Mouse (Mus musculus) kidney, postnatal 0 days (tissue): ENCODE results near the gene Hebp1. TPM values are rescaled to one million over a fixed set of nuclear protein-coding genes. Genes with fewer than 3 reads are reported as not detected.

ENCODE experiments used
- ATAC-seq: fragments of 200-750 bp; cut with Nextera tagmentation; replicated peaks from 2 replicates; pipeline ENCODE4 v1.8.0; 2017; ENCODE audit warnings: low read depth, moderate number of reproducible peaks, moderate TSS enrichment, moderate library complexity; ENCODE audit not compliant: low FRiP score
- DNase-seq: peaks from one replicate; pipeline ENCODE4 v3.0.0-alpha.2; 2016; ENCODE audit warnings: low spot score
- H3K27ac ChIP-seq: fragments of 300-500 bp; sonication (generic); 2 replicates; pipeline ENCODE4 v1.5.1; 2014; ENCODE audit warnings: mild to moderate bottlenecking
- H3K27me3 ChIP-seq: fragments of 300-500 bp; sonication (generic); 2 replicates; pipeline ENCODE4 v1.6.1; 2014; ENCODE audit warnings: low read length, mixed read lengths; ENCODE audit not compliant: insufficient read depth
- H3K36me3 ChIP-seq: fragments of 300-500 bp; sonication (generic); 2 replicates; pipeline ENCODE4 v1.6.1; 2014; ENCODE audit warnings: low read length, mixed read lengths; ENCODE audit not compliant: insufficient read depth
- H3K4me1 ChIP-seq: fragments of 300-500 bp; sonication (generic); replicated peaks from 2 replicates; pipeline ENCODE4 v1.6.1; 2014; ENCODE audit warnings: antibody characterized with exemption, low read length, mixed read lengths; ENCODE audit not compliant: insufficient read depth
- H3K4me2 ChIP-seq: fragments of 300-500 bp; sonication (generic); 2 replicates; pipeline ENCODE4 v1.6.1; 2014; ENCODE audit warnings: mild to moderate bottlenecking, low read length, moderate library complexity, mixed read lengths
- H3K4me3 ChIP-seq: fragments of 300-500 bp; sonication (generic); replicated peaks from 2 replicates; pipeline ENCODE4 v1.5.1; 2014; ENCODE audit warnings: low read depth, low read length
- H3K9ac ChIP-seq: fragments of 300-500 bp; sonication (generic); 2 replicates; pipeline ENCODE4 v1.6.1; 2014; ENCODE audit warnings: low read depth, low read length
- H3K9me3 ChIP-seq: fragments of 300-500 bp; sonication (generic); replicated peaks from 2 replicates; pipeline ENCODE4 v1.6.1; 2016; ENCODE audit warnings: low read length, inconsistent platforms, mixed read lengths
- CTCF ChIP-seq: IDR thresholded peaks from 2 replicates; pipeline ENCODE4 v1.5.1; 2016; ENCODE audit warnings: antibody characterized with exemption, low read depth, mild to moderate bottlenecking, moderate library complexity
- WGBS: fragments of 180-500 bp; shearing (Covaris S2); extraction: QIAGEN DNeasy Blood & Tissue Kit; methylation state at CpG from one replicate; pipeline ENCODE4 v1.1.7; 2014; 5-methylcytosine and 5-hydroxymethylcytosine counted together
- polyA plus RNA-seq: library from polyadenylated mRNA; unstranded; fragments of >200 nt; fragmentation: Nextera tagmentation; extraction: Ambion mirVana; gene quantifications from 2 replicates; pipeline ENCODE4 v1.2.1, GENCODE M21; 2015

Hebp1 gene
- polyA plus RNA-seq, 1 experiment from 2014 or later: 52.3 TPM

DNA sequence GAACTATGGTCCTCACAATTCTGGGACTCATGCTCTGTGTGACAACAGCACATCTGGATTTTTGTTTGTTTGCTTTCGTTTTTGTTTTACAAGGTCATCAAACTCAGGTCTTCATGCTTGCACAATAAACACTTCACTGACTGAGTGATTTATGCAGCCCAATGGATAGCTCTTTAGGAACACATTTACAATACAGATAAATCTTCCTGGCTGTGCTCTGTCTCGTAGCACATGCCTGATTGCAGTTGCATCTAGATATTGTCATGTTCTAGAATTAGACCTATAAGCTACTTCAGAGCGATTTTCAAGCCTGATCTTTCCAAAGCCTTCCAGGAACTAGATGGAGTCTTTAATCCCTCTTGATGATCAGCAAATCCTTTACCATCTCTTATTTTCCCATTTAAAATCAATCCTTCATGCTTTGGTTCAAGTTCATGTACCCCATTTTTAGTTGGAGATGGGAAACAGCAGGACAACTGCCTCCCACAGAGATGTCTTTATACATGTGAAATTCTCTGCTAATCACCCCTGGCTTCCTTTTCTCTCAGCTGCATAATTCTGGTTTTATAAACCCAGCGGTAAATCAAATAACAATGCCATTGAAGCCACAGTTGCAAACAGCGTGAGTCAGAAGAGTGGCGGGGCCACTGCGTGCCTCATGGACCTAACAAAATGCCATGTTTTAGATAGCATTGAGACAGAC, 85.3 kb downstream of the Hebp1 start:
- no peaks in the 10 kb centered on the region for H3K4me1 ChIP-seq
- no peaks in the 10 kb centered on the region for H3K36me3 ChIP-seq
- 17% methylated on average over 7 of the region's 7 CpGs for WGBS
- DNase-seq: peak; percentile 17
- no peak overlapping the region for H3K27ac ChIP-seq
- no peak overlapping the region for H3K9ac ChIP-seq
- no peak for TF ChIP-seq CTCF
- no peak overlapping the region for H3K4me2 ChIP-seq
- H3K27me3 ChIP-seq: no peaks in the 10 kb centered on the region
- no peak overlapping the region for H3K4me3 ChIP-seq
- no peak for ATAC-seq
- H3K9me3 ChIP-seq: no peaks in the 10 kb centered on the region

DNA sequence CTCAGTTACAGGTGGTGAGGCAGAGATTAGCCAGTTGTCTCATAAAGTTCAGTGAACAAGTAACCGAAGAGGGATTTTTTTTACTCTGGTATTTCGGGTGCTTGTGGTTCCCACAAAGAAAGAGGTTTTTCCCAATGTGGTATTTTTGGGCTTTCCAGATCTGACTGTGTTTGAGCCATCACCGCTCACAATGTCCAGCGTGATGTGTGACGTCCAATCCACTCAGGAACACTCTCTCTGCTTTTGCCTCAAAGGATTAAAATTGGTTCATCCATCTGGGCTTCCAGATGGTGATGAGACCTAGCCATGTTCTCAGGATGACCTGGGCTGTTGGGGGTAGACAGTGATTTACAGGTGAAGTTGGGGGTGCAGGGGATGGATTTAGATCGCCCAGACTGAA, 90.8 kb downstream of the Hebp1 start:
- no peak for DNase-seq
- no peak for TF ChIP-seq CTCF
- no peaks in the 10 kb centered on the region for H3K36me3 ChIP-seq
- H3K4me1 ChIP-seq: no peaks in the 10 kb centered on the region
- no peak overlapping the region for H3K27ac ChIP-seq
- WGBS: 91% methylated on average over 6 of the region's 6 CpGs
- H3K4me3 ChIP-seq: no peak overlapping the region
- no peaks in the 10 kb centered on the region for H3K9me3 ChIP-seq
- no peaks in the 10 kb centered on the region for H3K27me3 ChIP-seq
- no peak overlapping the region for H3K9ac ChIP-seq
- ATAC-seq: no peak
- H3K4me2 ChIP-seq: no peak overlapping the region

DNA sequence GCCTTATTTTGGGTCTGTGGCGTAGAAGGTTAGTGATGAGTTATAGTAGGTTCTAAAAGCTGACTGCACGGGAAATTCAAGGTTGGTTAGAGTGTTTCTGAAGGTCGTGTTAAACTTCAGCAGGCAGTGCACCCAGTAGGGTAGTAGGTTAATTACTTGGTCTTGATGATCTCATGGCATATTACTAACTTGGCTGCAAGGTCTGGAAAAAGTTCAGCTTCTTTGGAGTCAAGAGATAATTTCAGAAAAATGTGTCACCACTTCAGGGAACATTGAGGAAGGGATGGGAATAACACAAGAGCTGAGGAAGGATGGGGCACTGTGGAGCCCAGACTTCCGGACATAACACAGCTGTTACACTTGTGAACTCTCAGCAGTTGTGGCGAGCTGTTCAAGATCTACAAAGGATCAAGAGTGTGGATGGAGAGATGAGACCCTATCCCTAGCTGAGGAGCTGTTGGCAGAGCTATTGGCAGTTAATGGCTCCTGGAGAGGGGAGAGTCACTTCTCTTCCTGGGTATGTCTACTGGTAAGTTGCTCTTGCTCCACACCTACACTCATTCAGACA, 95.0 kb downstream of the Hebp1 start:
- no peak for DNase-seq
- no peak for ATAC-seq
- H3K36me3 ChIP-seq: no peaks in the 10 kb centered on the region
- no peak for TF ChIP-seq CTCF
- no peaks in the 10 kb centered on the region for H3K9me3 ChIP-seq
- no peak overlapping the region for H3K9ac ChIP-seq
- H3K27ac ChIP-seq: no peak overlapping the region
- H3K27me3 ChIP-seq: no peaks in the 10 kb centered on the region
- no peak overlapping the region for H3K4me3 ChIP-seq
- no peaks in the 10 kb centered on the region for H3K4me1 ChIP-seq
- WGBS: 45% methylated on average over 5 of the region's 5 CpGs
- H3K4me2 ChIP-seq: no peak overlapping the region

DNA sequence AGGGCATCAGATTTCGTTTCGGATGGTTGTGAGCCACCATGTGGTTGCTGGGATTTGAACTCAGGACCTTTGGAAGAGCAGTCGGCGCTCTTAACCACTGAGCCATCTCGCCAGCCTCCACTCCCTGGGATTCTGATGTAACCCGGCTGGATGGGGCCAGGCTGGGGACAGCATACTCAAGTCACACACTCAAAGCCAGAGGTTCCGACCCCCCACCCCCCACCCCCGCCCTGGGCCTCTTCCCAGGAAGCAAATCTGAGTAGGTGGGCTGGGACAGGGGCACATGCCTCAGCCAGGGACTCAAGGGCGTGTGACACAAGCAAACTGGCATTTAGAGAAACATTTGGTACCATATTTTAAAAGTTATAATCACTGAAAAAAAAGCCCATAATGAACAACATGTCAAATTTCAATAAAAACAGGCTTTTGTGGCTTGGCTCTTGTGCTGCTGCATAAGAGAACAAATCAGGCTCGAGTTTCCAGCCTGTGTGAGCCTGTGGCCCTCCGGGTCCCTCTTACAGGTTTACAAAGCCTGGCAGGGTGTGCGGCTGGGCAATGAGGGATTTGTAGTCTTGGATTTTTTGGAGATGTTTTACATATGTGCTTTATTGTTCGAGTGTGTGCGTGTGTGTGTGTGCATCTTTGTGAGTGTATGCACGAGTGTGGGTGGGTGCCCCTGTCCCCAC, 96.9 kb downstream of the Hebp1 start:
- no peaks in the 10 kb centered on the region for H3K4me1 ChIP-seq
- H3K27me3 ChIP-seq: no peaks in the 10 kb centered on the region
- H3K9ac ChIP-seq: no peak overlapping the region
- TF ChIP-seq CTCF: no peak
- H3K4me2 ChIP-seq: no peak overlapping the region
- no peaks in the 10 kb centered on the region for H3K9me3 ChIP-seq
- no peak for DNase-seq
- no peaks in the 10 kb centered on the region for H3K36me3 ChIP-seq
- H3K4me3 ChIP-seq: no peak overlapping the region
- 70% methylated on average over 15 of the region's 15 CpGs for WGBS
- H3K27ac ChIP-seq: no peak overlapping the region
- no peak for ATAC-seq

DNA sequence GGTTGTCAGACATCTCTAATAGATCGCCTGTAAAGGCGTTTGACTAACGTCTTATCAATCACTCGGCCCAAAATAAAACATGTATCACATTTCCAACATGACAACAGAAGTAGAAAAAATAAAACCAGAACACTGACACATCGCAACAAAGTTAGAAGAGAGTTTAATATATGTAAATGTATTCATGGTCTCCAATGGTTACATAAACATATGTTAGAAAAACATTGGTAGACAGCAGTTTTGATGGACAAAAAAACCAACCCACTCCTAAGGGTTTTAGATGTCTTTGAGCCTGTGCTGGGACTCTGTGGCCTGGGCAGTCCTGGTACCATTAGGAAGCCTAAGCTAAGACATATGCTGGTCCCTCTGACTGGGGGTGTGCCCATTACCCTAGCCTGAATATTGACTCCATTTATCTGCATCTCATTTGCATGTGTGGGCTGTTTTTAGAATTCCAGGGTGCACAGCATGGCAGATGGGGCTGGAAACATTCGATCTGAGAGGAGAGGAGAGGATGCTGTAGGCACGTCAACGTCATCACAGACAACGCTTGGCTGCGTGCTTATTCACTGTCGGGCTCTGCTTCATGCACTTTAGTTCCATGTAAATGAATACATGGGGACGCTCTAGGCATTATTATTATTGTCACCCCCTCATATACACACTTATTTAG, 104.9 kb downstream of the Hebp1 start:
- 91% methylated on average over 12 of the region's 12 CpGs for WGBS
- H3K4me2 ChIP-seq: no peak overlapping the region
- DNase-seq (no peak), ATAC-seq (no peak)
- no peak for TF ChIP-seq CTCF
- H3K27ac ChIP-seq: no peak overlapping the region
- H3K4me1 ChIP-seq: no peaks in the 10 kb centered on the region
- H3K9ac ChIP-seq: no peak overlapping the region
- H3K36me3 ChIP-seq: no peaks in the 10 kb centered on the region
- H3K9me3 ChIP-seq: no peaks in the 10 kb centered on the region
- no peak overlapping the region for H3K4me3 ChIP-seq
- no peaks in the 10 kb centered on the region for H3K27me3 ChIP-seq

DNA sequence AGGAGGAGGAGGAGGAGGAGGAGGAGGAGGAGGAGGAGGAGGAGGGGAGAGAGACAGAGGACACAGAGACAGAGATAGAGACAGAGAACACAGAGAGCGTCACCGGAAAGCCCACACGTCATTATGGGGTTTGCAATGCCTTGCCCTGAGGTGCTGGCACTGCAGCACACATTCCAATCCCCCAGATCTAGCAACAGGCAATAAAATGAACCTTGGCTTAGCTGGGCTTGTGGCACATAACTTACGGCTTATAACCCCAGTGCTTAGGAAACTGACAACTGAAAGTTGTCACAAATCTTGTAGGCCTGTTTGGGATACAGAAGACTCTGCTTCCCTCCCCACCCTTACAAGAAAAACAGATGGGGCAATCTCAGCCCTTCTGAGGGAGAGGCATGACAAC, 107.2 kb downstream of the Hebp1 start:
- Histone ChIP-seq H3K4me3 (no peak overlapping the region), H3K27me3 (no peaks in the 10 kb centered on the region), H3K4me1 (no peaks in the 10 kb centered on the region), H3K9me3 (no peaks in the 10 kb centered on the region), H3K4me2 (no peak overlapping the region), H3K27ac (no peak overlapping the region), H3K9ac (no peak overlapping the region), H3K36me3 (no peaks in the 10 kb centered on the region)
- WGBS: 70% methylated on average over 4 of the region's 4 CpGs
- no peak for ATAC-seq
- no peak for DNase-seq
- no peak for TF ChIP-seq CTCF
